Mouse (Mus musculus): Measurements from ENCODE around the gene 6430548M08Rik. TPM values are rescaled to one million over a fixed set of nuclear protein-coding genes. Genes with fewer than 3 reads are reported as not detected.

The 6430548M08Rik gene
- polyA plus RNA-seq, 1 experiment from 2014 or later, result 13.2 TPM

DNA sequence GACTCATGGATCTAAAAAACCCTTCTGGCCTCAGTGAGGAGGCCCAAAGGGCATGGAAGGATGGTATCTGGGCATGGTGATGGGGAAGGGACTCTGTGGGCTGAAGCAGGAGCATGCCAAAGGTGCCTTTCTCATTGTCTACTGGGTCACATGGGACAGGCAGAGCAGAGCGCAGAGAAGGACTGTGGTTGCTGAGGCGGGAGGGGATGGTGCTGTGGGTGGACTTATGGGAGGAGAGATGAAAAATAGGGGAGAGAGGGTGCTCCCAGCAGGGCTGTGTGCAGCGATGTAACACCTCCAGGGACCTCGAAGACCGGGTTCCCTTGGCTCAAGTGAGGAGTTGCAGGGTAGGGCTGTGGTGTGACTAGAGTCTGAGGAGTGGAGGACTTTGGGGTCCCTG lies 78.2 kb downstream of the 6430548M08Rik start:
- DNase-seq (ENCODE audit: low spot score), result no peak
- H3K9ac ChIP-seq (ENCODE audit: low read length), result no peak overlapping the region
- no peaks in the 10 kb centered on the region for H3K27me3 ChIP-seq (ENCODE audit: control insufficient read depth, insufficient read depth, low read length)
- H3K27ac ChIP-seq (replicated peaks), result peak overlapping the region; percentile 88; the same call in 1 of the 2 replicates
- peaks cover 5% of the 10 kb centered on the region; the same call in 1 of the 2 replicates for H3K4me1 ChIP-seq (replicated peaks; ENCODE audit: control insufficient read depth, insufficient read depth)
- H3K36me3 ChIP-seq (ENCODE audit: control insufficient read depth, insufficient read depth, low read length), result no peaks in the 10 kb centered on the region
- no peaks in the 10 kb centered on the region for H3K9me3 ChIP-seq (ENCODE audit: control insufficient read depth, low read length)
- H3K4me3 ChIP-seq (ENCODE audit: low read depth, low read length), result no peak overlapping the region
- no peak for ATAC-seq (ENCODE audit: low FRiP score, low TSS enrichment)
- no peak overlapping the region for H3K4me2 ChIP-seq (replicated peaks; ENCODE audit: low read depth)
- TF ChIP-seq CTCF (IDR thresholded peaks at IDR 0.05; ENCODE audit: low read depth), result no peak
- 96% methylated on average over 5 of the region's 5 CpGs for WGBS

DNA sequence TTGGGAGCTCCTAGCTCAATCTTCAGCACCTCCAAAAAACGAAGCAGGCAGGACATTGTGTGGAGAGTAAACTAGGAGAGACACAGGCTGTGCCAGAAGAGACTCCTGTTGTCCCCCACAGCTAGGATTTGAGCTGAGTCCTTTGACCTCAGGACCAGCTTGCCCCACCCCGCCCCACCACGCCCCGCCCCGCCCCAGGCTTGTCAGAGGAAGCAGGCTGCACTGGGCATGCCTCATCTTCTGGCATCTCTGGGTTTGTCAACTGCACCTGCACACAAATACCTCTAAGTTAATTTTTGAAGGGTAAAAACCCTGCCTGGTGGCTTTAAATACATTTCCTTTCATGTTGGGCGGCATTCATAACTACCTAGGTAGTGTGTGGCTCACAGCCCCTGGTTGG lies 87.4 kb downstream of the 6430548M08Rik start:
- TF ChIP-seq EP300 (optimal IDR thresholded peaks at IDR 0.05), result no peak
- no peak for TF ChIP-seq CTCF (IDR thresholded peaks at IDR 0.05; ENCODE audit: low read depth)
- Histone ChIP-seq H3K4me2 (replicated peaks; ENCODE audit: low read depth) (no peak overlapping the region), H3K27me3 (ENCODE audit: control insufficient read depth, insufficient read depth, low read length) (no peaks in the 10 kb centered on the region), H3K27ac (replicated peaks) (no peak overlapping the region), H3K4me3 (ENCODE audit: low read depth, low read length) (no peak overlapping the region), H3K9ac (ENCODE audit: low read length) (no peak overlapping the region), H3K36me3 (ENCODE audit: control insufficient read depth, insufficient read depth, low read length) (no peaks in the 10 kb centered on the region), H3K9me3 (ENCODE audit: control insufficient read depth, low read length) (0 out of 2 replicates have a peak, but pooled peaks cover 3% of the 10 kb centered on the region), H3K4me1 (replicated peaks; ENCODE audit: control insufficient read depth, insufficient read depth) (0 out of 2 replicates have a peak, but pooled peaks cover 3% of the 10 kb centered on the region)
- DNase-seq (ENCODE audit: low spot score) (no peak), ATAC-seq (ENCODE audit: low FRiP score, low TSS enrichment) (no peak)
- 64% methylated on average over 6 of the region's 6 CpGs for WGBS

DNA sequence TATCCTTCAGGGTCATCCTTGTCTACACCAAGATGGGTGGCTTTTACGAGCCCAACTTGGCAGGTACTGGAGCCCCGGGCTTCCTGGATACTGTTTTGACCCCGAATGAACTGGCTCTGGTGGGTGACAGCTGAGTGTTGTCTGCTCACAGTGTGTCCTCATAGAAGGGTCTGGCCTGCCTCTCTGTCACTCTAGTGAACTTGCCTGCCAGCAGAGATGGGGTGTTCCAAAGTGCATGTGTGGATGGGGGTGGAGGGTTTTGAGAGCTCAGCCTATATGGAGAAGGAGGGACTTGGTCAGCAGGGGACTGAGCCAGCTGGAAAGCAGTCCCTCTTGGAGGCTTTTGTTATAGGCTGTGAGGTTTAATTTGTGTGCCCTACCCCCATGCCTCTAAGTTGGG lies 88.6 kb downstream of the 6430548M08Rik start:
- 60% methylated on average over 3 of the region's 3 CpGs for WGBS
- no peaks in the 10 kb centered on the region for H3K27me3 ChIP-seq (ENCODE audit: control insufficient read depth, insufficient read depth, low read length)
- no peak overlapping the region for H3K27ac ChIP-seq (replicated peaks)
- TF ChIP-seq CTCF (IDR thresholded peaks at IDR 0.05; ENCODE audit: low read depth), result no peak
- TF ChIP-seq EP300 (optimal IDR thresholded peaks at IDR 0.05), result no peak
- H3K4me2 ChIP-seq (replicated peaks; ENCODE audit: low read depth), result no peak overlapping the region
- no peak overlapping the region for H3K4me3 ChIP-seq (ENCODE audit: low read depth, low read length)
- no peak for DNase-seq (ENCODE audit: low spot score)
- 0 out of 2 replicates have a peak, but pooled peaks cover 3% of the 10 kb centered on the region for H3K9me3 ChIP-seq (ENCODE audit: control insufficient read depth, low read length)
- no peak overlapping the region for H3K9ac ChIP-seq (ENCODE audit: low read length)
- peak; percentile 50; the same call in 1 of the 2 replicates for ATAC-seq (ENCODE audit: low FRiP score, low TSS enrichment)
- H3K4me1 ChIP-seq (replicated peaks; ENCODE audit: control insufficient read depth, insufficient read depth), result 0 out of 2 replicates have a peak, but pooled peaks cover 3% of the 10 kb centered on the region
- no peaks in the 10 kb centered on the region for H3K36me3 ChIP-seq (ENCODE audit: control insufficient read depth, insufficient read depth, low read length)

DNA sequence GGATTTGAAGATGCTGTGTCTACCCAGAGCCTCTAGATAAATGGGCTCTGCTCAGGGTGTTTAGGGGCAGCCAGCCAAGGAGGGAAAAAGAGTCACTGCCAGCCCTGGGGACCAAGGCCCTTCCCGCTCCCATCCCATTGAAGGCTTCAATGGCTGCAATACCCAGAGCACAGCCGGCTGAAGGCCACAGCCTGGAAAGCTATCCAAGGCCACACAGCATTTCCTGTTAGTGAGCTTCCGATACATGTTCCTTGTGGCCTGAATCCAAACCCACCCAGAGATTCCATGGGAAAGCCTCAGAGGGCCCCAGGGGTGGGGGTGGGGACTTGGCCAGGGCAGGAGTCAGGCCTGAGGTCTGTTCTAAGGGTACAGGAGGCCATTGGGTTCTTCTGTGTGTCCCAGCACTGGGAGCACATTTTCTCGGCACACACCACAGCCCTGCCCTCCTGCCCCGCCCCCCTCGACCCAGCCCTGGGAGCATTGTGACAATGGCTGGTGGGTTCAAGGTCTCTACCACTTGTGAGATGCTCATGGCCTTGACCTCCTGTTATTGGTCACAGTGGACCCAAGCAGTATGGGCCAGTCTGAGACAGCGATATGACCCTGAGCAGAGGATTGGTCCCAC lies 90.9 kb downstream of the 6430548M08Rik start:
- Histone ChIP-seq H3K36me3 (ENCODE audit: control insufficient read depth, insufficient read depth, low read length) (no peaks in the 10 kb centered on the region), H3K4me1 (replicated peaks; ENCODE audit: control insufficient read depth, insufficient read depth) (0 out of 2 replicates have a peak, but pooled peaks cover 3% of the 10 kb centered on the region), H3K27ac (replicated peaks) (0 out of 2 replicates have a peak overlapping the region, but pooled peaks have one; percentile 45), H3K4me2 (replicated peaks; ENCODE audit: low read depth) (no peak overlapping the region), H3K9ac (ENCODE audit: low read length) (no peak overlapping the region), H3K9me3 (ENCODE audit: control insufficient read depth, low read length) (0 out of 2 replicates have a peak, but pooled peaks cover under 1% of the 10 kb centered on the region), H3K27me3 (ENCODE audit: control insufficient read depth, insufficient read depth, low read length) (no peaks in the 10 kb centered on the region), H3K4me3 (ENCODE audit: low read depth, low read length) (no peak overlapping the region)
- TF ChIP-seq CTCF (IDR thresholded peaks at IDR 0.05; ENCODE audit: low read depth) (no peak), EP300 (optimal IDR thresholded peaks at IDR 0.05) (no peak)
- DNase-seq (ENCODE audit: low spot score), result no peak
- 52% methylated on average over 7 of the region's 7 CpGs for WGBS
- peak; percentile 30; the same call in 1 of the 2 replicates for ATAC-seq (ENCODE audit: low FRiP score, low TSS enrichment)

DNA sequence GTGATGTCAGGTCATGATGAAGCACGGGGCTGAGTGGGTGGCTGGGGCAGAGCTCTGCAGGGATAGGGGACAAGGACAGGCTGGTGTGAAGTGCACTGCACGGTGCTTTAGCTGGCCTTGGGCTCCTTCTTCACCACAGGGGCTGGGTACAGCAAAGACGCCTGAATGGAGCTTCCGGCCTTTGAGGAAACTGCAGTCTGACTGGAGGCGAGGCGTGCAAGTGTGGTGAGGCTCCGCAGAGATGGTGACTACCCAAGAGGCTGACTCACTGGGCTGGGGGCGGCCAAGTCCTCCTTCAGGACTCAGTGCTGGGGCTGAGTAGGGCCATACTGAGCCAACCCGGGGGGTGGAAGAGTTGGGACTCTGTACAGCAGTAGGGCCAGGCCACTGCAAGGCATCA lies 92.0 kb downstream of the 6430548M08Rik start:
- H3K36me3 ChIP-seq (ENCODE audit: control insufficient read depth, insufficient read depth, low read length), result no peaks in the 10 kb centered on the region
- no peak overlapping the region for H3K9ac ChIP-seq (ENCODE audit: low read length)
- ATAC-seq (ENCODE audit: low FRiP score, low TSS enrichment), result no peak
- DNase-seq (ENCODE audit: low spot score), result no peak
- H3K27me3 ChIP-seq (ENCODE audit: control insufficient read depth, insufficient read depth, low read length), result no peaks in the 10 kb centered on the region
- no peak overlapping the region for H3K4me3 ChIP-seq (ENCODE audit: low read depth, low read length)
- 0 out of 2 replicates have a peak, but pooled peaks cover 3% of the 10 kb centered on the region for H3K4me1 ChIP-seq (replicated peaks; ENCODE audit: control insufficient read depth, insufficient read depth)
- no peaks in the 10 kb centered on the region for H3K9me3 ChIP-seq (ENCODE audit: control insufficient read depth, low read length)
- H3K4me2 ChIP-seq (replicated peaks; ENCODE audit: low read depth), result no peak overlapping the region
- 77% methylated on average over 9 of the region's 9 CpGs for WGBS
- no peak for TF ChIP-seq CTCF (IDR thresholded peaks at IDR 0.05; ENCODE audit: low read depth)
- no peak for TF ChIP-seq EP300 (optimal IDR thresholded peaks at IDR 0.05)
- H3K27ac ChIP-seq (replicated peaks), result no peak overlapping the region

DNA sequence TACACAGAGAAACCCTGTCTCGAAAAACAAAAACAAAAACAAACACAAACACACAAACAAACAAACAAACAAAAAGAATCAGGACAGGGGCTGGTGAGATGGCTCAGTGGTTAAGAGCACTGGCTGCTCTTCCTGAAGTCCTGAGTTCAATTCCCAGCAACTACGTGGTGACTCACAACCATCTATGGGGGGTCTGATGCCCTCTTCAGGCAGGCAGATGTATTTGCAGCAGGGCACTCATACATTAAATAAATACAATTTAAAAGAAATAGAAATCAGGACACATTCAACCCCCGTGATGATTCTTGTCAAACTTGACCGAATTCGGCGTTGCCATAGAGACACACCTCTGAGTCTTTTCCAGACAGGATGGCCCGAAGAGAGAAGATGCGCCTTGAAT lies 93.4 kb downstream of the 6430548M08Rik start:
- DNase-seq (ENCODE audit: low spot score) (no peak), ATAC-seq (ENCODE audit: low FRiP score, low TSS enrichment) (no peak)

More for the DNA sequence above, 93.4 kb downstream of the 6430548M08Rik start:
- Histone ChIP-seq H3K4me1 (replicated peaks; ENCODE audit: control insufficient read depth, insufficient read depth) (0 out of 2 replicates have a peak, but pooled peaks cover 3% of the 10 kb centered on the region), H3K4me3 (ENCODE audit: low read depth, low read length) (no peak overlapping the region), H3K27me3 (ENCODE audit: control insufficient read depth, insufficient read depth, low read length) (no peaks in the 10 kb centered on the region), H3K9ac (ENCODE audit: low read length) (no peak overlapping the region), H3K4me2 (replicated peaks; ENCODE audit: low read depth) (no peak overlapping the region), H3K27ac (replicated peaks) (no peak overlapping the region), H3K36me3 (ENCODE audit: control insufficient read depth, insufficient read depth, low read length) (no peaks in the 10 kb centered on the region), H3K9me3 (ENCODE audit: control insufficient read depth, low read length) (no peaks in the 10 kb centered on the region)
- TF ChIP-seq CTCF (IDR thresholded peaks at IDR 0.05; ENCODE audit: low read depth) (peak; percentile 52), EP300 (optimal IDR thresholded peaks at IDR 0.05) (no peak)
- 82% methylated on average over 8 of the region's 8 CpGs for WGBS
